Mouse (Mus musculus): Measurements from ENCODE around the gene Cd248. TPM values are rescaled to one million over a fixed set of nuclear protein-coding genes. Genes with fewer than 3 reads are reported as not detected.

Cd248 gene
- 69.8 and 76.9 TPM in 2 replicates for polyA plus RNA-seq (2015; fragmentation: Nextera tagmentation; extraction: Ambion mirVana)

DNA sequence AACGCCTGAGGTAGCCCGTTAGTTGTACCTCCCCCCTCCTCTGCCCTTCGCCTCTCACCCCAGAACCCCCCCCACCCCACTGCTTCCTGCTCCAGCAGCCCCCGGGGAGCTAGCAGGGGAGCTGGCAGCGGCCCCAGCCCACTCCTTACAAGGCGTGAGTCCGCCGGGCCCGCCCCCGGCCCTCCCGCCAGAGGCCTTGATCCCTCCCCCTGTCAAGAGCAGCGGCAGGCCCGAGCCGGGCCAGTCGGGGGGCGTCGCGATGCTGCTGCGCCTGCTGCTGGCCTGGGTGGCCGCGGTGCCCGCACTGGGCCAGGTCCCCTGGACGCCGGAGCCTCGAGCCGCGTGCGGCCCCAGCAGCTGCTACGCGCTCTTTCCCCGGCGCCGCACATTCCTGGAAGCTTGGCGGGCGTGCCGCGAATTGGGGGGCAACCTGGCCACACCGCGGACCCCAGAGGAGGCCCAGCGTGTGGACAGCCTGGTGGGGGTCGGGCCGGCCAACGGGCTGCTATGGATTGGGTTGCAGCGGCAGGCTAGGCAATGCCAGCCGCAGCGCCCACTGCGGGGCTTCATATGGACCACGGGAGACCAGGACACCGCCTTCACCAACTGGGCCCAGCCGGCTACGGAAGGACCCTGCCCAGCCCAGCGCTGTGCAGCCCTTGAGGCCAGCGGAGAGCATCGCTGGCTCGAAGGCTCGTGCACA, at the start of gene Cd248:
Cd248 (plus strand) TSS at position 212 of the 703 bp plus-strand sequence.
- no peaks in the 10 kb centered on the region for H3K27me3 ChIP-seq (ENCODE audit: control insufficient read depth, insufficient read depth, low read length)
- H3K4me2 ChIP-seq (ENCODE audit: low read depth, low read length) = peak within 1 kb of the TSS; percentile 77
- ATAC-seq (ENCODE audit: insufficient read depth, low FRiP score) = peak; percentile 70
- no peaks in the 10 kb centered on the region for H3K9me3 ChIP-seq (replicated peaks; ENCODE audit: control insufficient read depth, low read length)
- WGBS = 2% methylated on average over 56 of the region's 56 CpGs
- H3K4me1 ChIP-seq (ENCODE audit: control insufficient read depth, insufficient read depth, low read length) = peaks cover 50% of the 10 kb centered on the region
- H3K4me3 ChIP-seq (replicated peaks; ENCODE audit: low read length) = peak within 1 kb of the TSS; percentile 69
- H3K27ac ChIP-seq (ENCODE audit: low read length) = peak within 1 kb of the TSS; percentile 97
- peak within 1 kb of the TSS; percentile 87 for H3K9ac ChIP-seq (ENCODE audit: low read length)
- H3K36me3 ChIP-seq (ENCODE audit: control insufficient read depth, insufficient read depth, low read length) = no peaks in the 10 kb centered on the region

- H3K36me3 ChIP-seq (ENCODE audit: control insufficient read depth, insufficient read depth, low read length) = no peaks in the 10 kb centered on the region
- no peaks in the 10 kb centered on the region for H3K27me3 ChIP-seq (ENCODE audit: control insufficient read depth, insufficient read depth, low read length)
- no peak for ATAC-seq (ENCODE audit: insufficient read depth, low FRiP score)
- H3K9me3 ChIP-seq (replicated peaks; ENCODE audit: control insufficient read depth, low read length) = no peaks in the 10 kb centered on the region
- WGBS = 73% methylated on average over 3 of the region's 3 CpGs
- no peak overlapping the region for H3K4me2 ChIP-seq (ENCODE audit: low read depth, low read length)
- peak overlapping the region; percentile 15; the same call in 1 of the 2 replicates for H3K27ac ChIP-seq (ENCODE audit: low read length)
- no peak overlapping the region for H3K9ac ChIP-seq (ENCODE audit: low read length)
- no peak overlapping the region for H3K4me3 ChIP-seq (replicated peaks; ENCODE audit: low read length)
- peaks cover 4% of the 10 kb centered on the region; the same call in 1 of the 2 replicates for H3K4me1 ChIP-seq (ENCODE audit: control insufficient read depth, insufficient read depth, low read length)
Measured at GRCm38 (mm10) chr19:5018191-5018590, 49.7 kb upstream of the Cd248 start.

DNA sequence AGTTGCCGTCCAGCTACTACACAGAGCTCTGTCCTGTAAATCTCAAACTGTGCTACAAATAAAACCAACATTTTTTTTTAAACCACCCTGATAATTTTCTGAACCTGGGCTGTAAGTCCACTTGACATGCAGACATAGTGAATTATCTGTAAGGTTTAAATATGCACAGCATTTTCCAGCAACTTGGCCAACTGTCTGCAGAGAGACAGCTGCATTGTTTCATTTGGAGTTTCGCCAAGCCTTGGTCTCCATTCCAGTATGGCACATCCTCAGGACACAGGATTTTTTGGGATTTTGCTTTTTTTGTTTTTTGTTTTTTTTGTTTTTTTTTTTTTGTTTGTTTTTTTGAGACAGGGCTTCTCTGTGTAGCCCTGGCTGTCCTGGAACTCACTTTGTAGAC, 46.5 kb upstream of the Cd248 start:
- Histone ChIP-seq H3K9me3 (replicated peaks; ENCODE audit: control insufficient read depth, low read length) (no peaks in the 10 kb centered on the region), H3K36me3 (ENCODE audit: control insufficient read depth, insufficient read depth, low read length) (no peaks in the 10 kb centered on the region), H3K9ac (ENCODE audit: low read length) (no peak overlapping the region), H3K4me2 (ENCODE audit: low read depth, low read length) (no peak overlapping the region), H3K4me1 (ENCODE audit: control insufficient read depth, insufficient read depth, low read length) (0 out of 2 replicates have a peak, but pooled peaks cover 3% of the 10 kb centered on the region), H3K27ac (ENCODE audit: low read length) (no peak overlapping the region), H3K4me3 (replicated peaks; ENCODE audit: low read length) (no peak overlapping the region), H3K27me3 (ENCODE audit: control insufficient read depth, insufficient read depth, low read length) (no peaks in the 10 kb centered on the region)
- ATAC-seq (ENCODE audit: insufficient read depth, low FRiP score) = no peak
- 81% methylated on average over 2 of the region's 2 CpGs for WGBS

DNA sequence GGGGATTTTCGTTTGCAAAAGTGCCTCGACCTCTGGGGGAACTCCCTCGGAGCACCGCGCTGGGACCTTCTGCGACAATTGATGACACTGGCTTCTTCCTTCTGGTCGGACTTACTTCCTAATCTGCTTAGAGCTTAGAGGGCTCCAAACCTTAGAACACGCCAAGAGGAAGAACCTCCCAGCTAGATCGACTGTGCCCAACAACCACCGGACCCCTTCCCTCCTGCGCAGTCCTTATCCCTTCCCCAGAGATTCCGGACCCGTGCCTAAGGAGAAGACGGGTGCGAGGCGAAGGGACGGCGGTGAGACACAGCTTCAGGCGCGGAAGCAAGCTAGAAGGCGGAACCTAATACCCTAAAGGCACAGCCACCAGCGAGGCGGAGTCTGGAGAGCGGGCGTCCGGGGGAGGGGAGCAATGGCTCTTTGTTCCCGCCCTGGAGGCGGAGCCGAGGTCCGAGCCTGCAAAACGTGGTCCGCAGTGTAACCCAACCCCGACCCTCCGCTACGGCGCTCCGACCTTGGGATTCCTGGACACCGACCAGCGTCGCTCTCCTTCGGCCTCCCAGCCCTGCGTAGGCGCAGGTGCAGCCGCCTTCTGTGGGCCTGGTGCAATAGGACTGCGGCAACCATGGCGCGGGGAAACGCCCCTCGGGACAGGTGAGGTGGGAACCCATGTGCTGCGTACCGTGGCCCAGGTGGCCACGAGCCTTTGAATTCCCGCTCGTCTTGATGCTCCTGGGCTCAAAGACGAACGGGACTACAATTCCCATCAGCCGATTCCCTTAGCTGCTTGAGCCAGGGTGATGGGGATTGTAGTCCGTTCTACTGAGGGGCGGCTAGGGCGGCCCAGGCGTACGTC, 44.0 kb upstream of the Cd248 start, which contains the start of gene Slc29a2:
Slc29a2 (plus strand) TSS at position 240 of the 859 bp plus-strand sequence.
- Histone ChIP-seq H3K27me3 (ENCODE audit: control insufficient read depth, insufficient read depth, low read length) (no peaks in the 10 kb centered on the region), H3K4me2 (ENCODE audit: low read depth, low read length) (peak within 1 kb of the TSS; percentile 86), H3K36me3 (ENCODE audit: control insufficient read depth, insufficient read depth, low read length) (no peaks in the 10 kb centered on the region), H3K4me1 (ENCODE audit: control insufficient read depth, insufficient read depth, low read length) (0 out of 2 replicates have a peak, but pooled peaks cover 3% of the 10 kb centered on the region), H3K27ac (ENCODE audit: low read length) (peak within 1 kb of the TSS; percentile 90), H3K9me3 (replicated peaks; ENCODE audit: control insufficient read depth, low read length) (no peaks in the 10 kb centered on the region), H3K9ac (ENCODE audit: low read length) (peak within 1 kb of the TSS; percentile 87), H3K4me3 (replicated peaks; ENCODE audit: low read length) (peak within 1 kb of the TSS; percentile 67)
- peak; percentile 98 for ATAC-seq (ENCODE audit: insufficient read depth, low FRiP score)
- under 1% methylated on average over 59 of the region's 62 CpGs for WGBS

DNA sequence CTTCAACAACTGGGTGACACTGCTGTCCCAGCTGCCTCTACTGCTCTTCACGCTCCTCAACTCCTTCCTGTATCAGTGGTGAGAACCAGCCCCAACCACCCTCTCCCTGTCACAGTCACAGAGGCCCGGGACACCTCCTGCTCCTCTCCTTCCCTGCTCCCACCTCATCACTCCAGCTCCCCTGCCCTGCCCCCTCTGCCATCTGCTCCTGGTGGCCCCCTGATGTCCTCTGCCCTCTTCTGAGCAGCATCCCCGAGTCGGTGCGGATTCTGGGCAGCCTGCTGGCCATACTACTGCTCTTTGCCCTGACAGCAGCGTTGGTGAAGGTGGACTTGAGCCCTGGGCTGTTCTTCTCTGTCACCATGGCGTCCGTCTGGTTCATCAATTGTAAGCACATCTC, 41.8 kb upstream of the Cd248 start:
- H3K9me3 ChIP-seq (replicated peaks; ENCODE audit: control insufficient read depth, low read length) = no peaks in the 10 kb centered on the region
- H3K4me2 ChIP-seq (ENCODE audit: low read depth, low read length) = no peak overlapping the region
- H3K27me3 ChIP-seq (ENCODE audit: control insufficient read depth, insufficient read depth, low read length) = no peaks in the 10 kb centered on the region
- WGBS = 90% methylated on average over 8 of the region's 8 CpGs
- H3K36me3 ChIP-seq (ENCODE audit: control insufficient read depth, insufficient read depth, low read length) = no peaks in the 10 kb centered on the region
- H3K4me3 ChIP-seq (replicated peaks; ENCODE audit: low read length) = no peak overlapping the region
- no peak for ATAC-seq (ENCODE audit: insufficient read depth, low FRiP score)
- H3K9ac ChIP-seq (ENCODE audit: low read length) = no peak overlapping the region
- H3K27ac ChIP-seq (ENCODE audit: low read length) = no peak overlapping the region
- 0 out of 2 replicates have a peak, but pooled peaks cover 3% of the 10 kb centered on the region for H3K4me1 ChIP-seq (ENCODE audit: control insufficient read depth, insufficient read depth, low read length)

DNA sequence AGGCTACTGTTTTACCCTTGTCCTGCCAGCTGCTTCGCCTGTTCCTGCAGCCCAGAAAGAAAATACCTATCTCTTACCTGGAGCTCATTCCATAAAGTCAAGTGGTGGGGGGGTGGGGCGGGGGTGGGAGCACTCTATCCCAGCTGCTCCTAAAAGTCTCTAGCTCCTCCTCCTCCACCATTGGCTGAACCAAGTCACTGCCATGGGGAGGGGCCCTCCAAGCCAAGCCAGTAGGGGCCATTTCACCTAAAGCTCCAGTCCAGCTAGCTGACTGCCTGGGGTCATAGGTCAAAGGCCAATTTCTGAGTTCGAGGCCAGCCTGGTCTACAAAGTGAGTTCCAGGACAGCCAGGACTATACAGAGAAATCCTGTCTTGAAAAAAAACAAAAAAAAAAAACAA, 35.2 kb upstream of the Cd248 start:
- Histone ChIP-seq H3K27ac (ENCODE audit: low read length) (no peak overlapping the region), H3K9me3 (replicated peaks; ENCODE audit: control insufficient read depth, low read length) (no peaks in the 10 kb centered on the region), H3K4me1 (ENCODE audit: control insufficient read depth, insufficient read depth, low read length) (0 out of 2 replicates have a peak, but pooled peaks cover 2% of the 10 kb centered on the region), H3K36me3 (ENCODE audit: control insufficient read depth, insufficient read depth, low read length) (no peaks in the 10 kb centered on the region), H3K27me3 (ENCODE audit: control insufficient read depth, insufficient read depth, low read length) (no peaks in the 10 kb centered on the region), H3K4me2 (ENCODE audit: low read depth, low read length) (no peak overlapping the region), H3K4me3 (replicated peaks; ENCODE audit: low read length) (no peak overlapping the region), H3K9ac (ENCODE audit: low read length) (no peak overlapping the region)
- 79% methylated on average over 3 of the region's 3 CpGs for WGBS
- no peak for ATAC-seq (ENCODE audit: insufficient read depth, low FRiP score)

GRCm38 (mm10) chr19:5036577-5036976, 31.3 kb upstream of the Cd248 start:
- peaks cover 20% of the 10 kb centered on the region for H3K4me1 ChIP-seq (ENCODE audit: control insufficient read depth, insufficient read depth, low read length)
- H3K9me3 ChIP-seq (replicated peaks; ENCODE audit: control insufficient read depth, low read length) = no peaks in the 10 kb centered on the region
- H3K27ac ChIP-seq (ENCODE audit: low read length) = no peak overlapping the region
- no peak for ATAC-seq (ENCODE audit: insufficient read depth, low FRiP score)
- no peaks in the 10 kb centered on the region for H3K36me3 ChIP-seq (ENCODE audit: control insufficient read depth, insufficient read depth, low read length)
- WGBS = 82% methylated on average over 4 of the region's 4 CpGs
- H3K27me3 ChIP-seq (ENCODE audit: control insufficient read depth, insufficient read depth, low read length) = no peaks in the 10 kb centered on the region
- H3K4me3 ChIP-seq (replicated peaks; ENCODE audit: low read length) = no peak overlapping the region
- H3K4me2 ChIP-seq (ENCODE audit: low read depth, low read length) = no peak overlapping the region
- no peak overlapping the region for H3K9ac ChIP-seq (ENCODE audit: low read length)

- no peaks in the 10 kb centered on the region for H3K9me3 ChIP-seq (replicated peaks; ENCODE audit: control insufficient read depth, low read length)
- peak overlapping the region; percentile 94 for H3K4me2 ChIP-seq (ENCODE audit: low read depth, low read length)
- WGBS = 1% methylated on average over 32 of the region's 32 CpGs
- H3K27ac ChIP-seq (ENCODE audit: low read length) = peak overlapping the region; percentile 77; the same call in 1 of the 2 replicates
- no peaks in the 10 kb centered on the region for H3K36me3 ChIP-seq (ENCODE audit: control insufficient read depth, insufficient read depth, low read length)
- H3K4me1 ChIP-seq (ENCODE audit: control insufficient read depth, insufficient read depth, low read length) = peaks cover 28% of the 10 kb centered on the region
- no peaks in the 10 kb centered on the region for H3K27me3 ChIP-seq (ENCODE audit: control insufficient read depth, insufficient read depth, low read length)
- peak overlapping the region; percentile 80 for H3K4me3 ChIP-seq (replicated peaks; ENCODE audit: low read length)
- ATAC-seq (ENCODE audit: insufficient read depth, low FRiP score) = peak; percentile 35; the same call in 1 of the 2 replicates
- H3K9ac ChIP-seq (ENCODE audit: low read length) = peak overlapping the region; percentile 95
Measured at GRCm38 (mm10) chr19:5037678-5038571, 30.0 kb upstream of the Cd248 start.

All from stomach, embryonic 16.5 days (tissue).